8 mouse cellular contexts compared by ENCODE assay signal in the genomic region with DNA sequence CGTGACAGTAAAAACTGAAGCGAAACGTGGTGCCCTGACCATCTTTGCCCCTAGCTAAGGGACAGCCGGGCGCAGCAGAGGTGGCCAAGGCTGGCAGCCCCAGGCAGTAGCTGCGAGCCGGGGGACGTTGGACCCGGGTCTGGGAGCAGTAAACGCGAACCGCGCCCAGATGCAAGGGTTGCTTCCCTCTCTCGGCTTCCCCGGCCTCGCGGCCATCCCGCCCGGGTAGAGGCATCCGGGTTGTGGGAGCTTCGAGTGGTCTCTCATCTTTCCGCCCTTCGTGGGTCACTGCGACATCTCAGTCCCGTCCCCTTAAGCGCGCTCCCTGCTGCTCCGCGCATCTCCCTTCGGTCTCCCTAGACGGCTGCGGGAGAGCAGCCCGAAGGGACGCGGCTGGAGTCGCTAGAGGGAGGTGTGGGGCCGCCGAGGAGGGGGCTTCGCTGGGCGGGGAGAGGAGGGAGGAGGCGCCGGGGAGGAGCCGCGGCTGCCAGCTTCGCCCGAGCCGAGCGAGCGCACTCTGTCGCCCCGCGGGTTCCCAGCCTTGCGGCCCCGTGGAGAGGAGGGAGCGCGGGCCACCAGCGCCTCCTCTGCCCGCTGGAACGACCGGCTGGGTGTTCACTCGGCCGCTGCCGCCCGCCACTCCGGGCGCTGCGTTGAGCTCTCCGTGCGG. TPM values are rescaled to one million over a fixed set of nuclear protein-coding genes. Genes with fewer than 3 reads are reported as not detected.
DNase-seq lines count a peak whose midpoint lies in the region; ATAC-seq and TF ChIP-seq lines count a peak whose summit lies in the region.

No protein-coding gene starts in this region.

- H3K4me2 ChIP-seq in hindbrain, embryonic 14.5 days (replicated peaks) = peak overlapping the region; percentile 79

- POLR2A ChIA-PET in Patski (lab: Charles Lee) = interaction anchor here (0.6 to 2.8 kb wide), 16 partner anchors 9 to 400 kb away, joined by 3 to 16 read pairs (median 4); no protein-coding TSS in a partner anchor

- in situ Hi-C loops in Patski (cut with MboI; ENCODE audit: low pct_unique_long_range_greater_than_20kb) = loop anchor here (5.0 to 10.0 kb wide), 4 partner anchors 176 to 752 kb away; no protein-coding TSS in a partner anchor

- H3K4me1 ChIP-seq in hindbrain, embryonic 14.5 days (replicated peaks; ENCODE audit: control insufficient read depth, insufficient read depth, low read length) = peaks cover 13% of the 10 kb centered on the region

- TF ChIP-seq CTCF in Patski (IDR thresholded peaks at IDR 0.05) = no peak

- H3K9ac ChIP-seq in hindbrain, embryonic 14.5 days = peak overlapping the region; percentile 80

- H3K4me3 ChIP-seq in hindbrain, embryonic 14.5 days (replicated peaks; ENCODE audit: low read length) = peak overlapping the region; percentile 85

- peak; percentile 87 for ATAC-seq in Patski
- peak; percentile 91 for ATAC-seq in hindbrain, embryonic 14.5 days (ENCODE audit: low FRiP score)

- DNase-seq in Patski (ENCODE audit: low read depth, low spot score) = no peak
- peak; percentile 89 for DNase-seq in cerebellum, adult 9-11 months
- DNase-seq in frontal cortex, postnatal 14 days (ENCODE audit: low spot score in 2 of 2) = peak; percentile 67 to 80
- DNase-seq in hindbrain, embryonic 14.5 days (ENCODE audit: low spot score) = peak; percentile 74
- DNase-seq in layer of hippocampus, postnatal 36 days = peak; percentile 76 to 78
- peak; percentile 88 for DNase-seq in lung, postnatal 25 days (ENCODE audit: low spot score)
- DNase-seq in retina, adult 2 months (ENCODE audit: low read depth, low spot score) = peak; percentile 63
- DNase-seq in thymus, postnatal 25 days = peak; percentile 92

- H3K27me3 ChIP-seq in Patski = no peaks in the 10 kb centered on the region
- H3K27me3 ChIP-seq in hindbrain, embryonic 14.5 days (ENCODE audit: control insufficient read depth, insufficient read depth, low read length) = no peaks in the 10 kb centered on the region

- CTCF ChIA-PET in Patski (lab: Charles Lee) = interaction anchor here (0.7 to 5.4 kb wide), 18 partner anchors 10 to 307 kb away, joined by 3 to 41 read pairs (median 4); no protein-coding TSS in a partner anchor

- WGBS in hindbrain, embryonic 14.5 days = 0% methylated on average over 51 of the region's 69 CpGs

- H3K36me3 ChIP-seq in hindbrain, embryonic 14.5 days (replicated peaks; ENCODE audit: control insufficient read depth, insufficient read depth) = no peaks in the 10 kb centered on the region

- H3K9me3 ChIP-seq in hindbrain, embryonic 14.5 days (ENCODE audit: control insufficient read depth, low read length) = no peaks in the 10 kb centered on the region

- peak overlapping the region; percentile 95 for H3K27ac ChIP-seq in hindbrain, embryonic 14.5 days

RNA-seq across cellular contexts. Expression of a gene that starts 0.5 kb away (rescaled TPM):
- polyA plus RNA-seq in Patski (2021) = 99.0 TPM
- 109 and 117 TPM in 2 replicates for polyA plus RNA-seq in hindbrain, embryonic 14.5 days (2014; fragmentation: Nextera tagmentation; extraction: Ambion mirVana)
- 10 to 100 TPM; 32.2 to 33.1 TPM for total RNA-seq in layer of hippocampus, postnatal 36 days (2021)
